Mouse (Mus musculus): ENCODE results near the gene Cfap61. TPM values are rescaled to one million over a fixed set of nuclear protein-coding genes. Genes with fewer than 3 reads are reported as not detected.

The Cfap61 gene
- total RNA-seq, 2 experiments from 2014 or later, result not detected

- intact Hi-C loops (cut with DNase I; ENCODE audit: low total_unique reads), result no loop called here
- no peak for DNase-seq
Observed at GRCm38 (mm10) chr2:146231485-146231884, 296.9 kb downstream of the Cfap61 start.

GRCm38 (mm10) chr2:146239196-146239747 is 304.7 kb downstream of the Cfap61 start:
- no peak for DNase-seq
- intact Hi-C loops (cut with DNase I; ENCODE audit: low total_unique reads), result no loop called here

DNA sequence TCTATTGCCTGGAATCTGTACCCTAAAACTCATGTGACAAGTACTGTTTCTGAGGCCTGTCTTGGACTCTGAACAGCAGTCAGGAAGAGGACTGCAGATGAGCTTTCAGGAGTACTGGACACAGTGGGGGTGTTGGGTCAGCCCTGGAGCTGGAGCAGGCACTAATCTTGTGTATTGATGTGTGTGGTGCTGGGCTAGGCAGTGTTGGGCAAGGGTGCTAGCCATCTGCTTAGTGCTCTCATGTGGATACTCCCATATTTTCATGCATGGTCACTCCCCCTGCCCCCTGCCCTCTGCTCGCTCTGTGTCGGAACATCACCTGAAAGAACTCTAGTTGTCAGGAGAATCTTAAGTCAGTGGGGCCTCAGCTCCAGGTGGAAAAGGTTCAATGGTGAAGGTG is 309.5 kb downstream of the Cfap61 start:
- intact Hi-C loops (cut with DNase I; ENCODE audit: low total_unique reads), result no loop called here
- no peak for DNase-seq

GRCm38 (mm10) chr2:146245401-146245800 is 310.8 kb downstream of the Cfap61 start:
- intact Hi-C loops (cut with DNase I; ENCODE audit: low total_unique reads), result no loop called here
- no peak for DNase-seq

GRCm38 (mm10) chr2:146246409-146247075 is 312.0 kb downstream of the Cfap61 start:
- intact Hi-C loops (cut with DNase I; ENCODE audit: low total_unique reads), result no loop called here
- DNase-seq, result no peak

- no peak for DNase-seq
- intact Hi-C loops (cut with DNase I; ENCODE audit: low total_unique reads), result no loop called here
Observed at GRCm38 (mm10) chr2:146247576-146247975, 313.0 kb downstream of the Cfap61 start.

DNA sequence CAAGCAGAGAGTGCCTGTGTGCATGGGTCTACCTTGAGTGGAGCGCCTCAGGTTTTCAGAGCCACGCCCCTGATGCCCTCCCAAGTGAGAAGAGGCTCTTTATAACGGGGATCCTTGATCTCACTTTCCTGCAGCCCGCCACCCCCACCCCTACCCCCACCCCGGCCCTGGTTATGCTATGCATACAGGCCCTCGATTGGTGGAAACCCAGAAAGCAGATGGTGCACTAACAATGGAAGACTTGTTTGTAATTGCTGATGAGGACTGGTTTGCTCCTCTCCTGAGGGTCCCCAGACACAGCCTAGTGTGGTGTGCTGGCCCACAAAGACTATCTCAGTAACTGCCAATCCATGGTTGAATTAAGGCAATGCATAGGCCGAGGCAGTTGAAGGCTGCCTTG is 314.4 kb downstream of the Cfap61 start:
- DNase-seq, result no peak
- intact Hi-C loops (cut with DNase I; ENCODE audit: low total_unique reads), result no loop called here

DNA sequence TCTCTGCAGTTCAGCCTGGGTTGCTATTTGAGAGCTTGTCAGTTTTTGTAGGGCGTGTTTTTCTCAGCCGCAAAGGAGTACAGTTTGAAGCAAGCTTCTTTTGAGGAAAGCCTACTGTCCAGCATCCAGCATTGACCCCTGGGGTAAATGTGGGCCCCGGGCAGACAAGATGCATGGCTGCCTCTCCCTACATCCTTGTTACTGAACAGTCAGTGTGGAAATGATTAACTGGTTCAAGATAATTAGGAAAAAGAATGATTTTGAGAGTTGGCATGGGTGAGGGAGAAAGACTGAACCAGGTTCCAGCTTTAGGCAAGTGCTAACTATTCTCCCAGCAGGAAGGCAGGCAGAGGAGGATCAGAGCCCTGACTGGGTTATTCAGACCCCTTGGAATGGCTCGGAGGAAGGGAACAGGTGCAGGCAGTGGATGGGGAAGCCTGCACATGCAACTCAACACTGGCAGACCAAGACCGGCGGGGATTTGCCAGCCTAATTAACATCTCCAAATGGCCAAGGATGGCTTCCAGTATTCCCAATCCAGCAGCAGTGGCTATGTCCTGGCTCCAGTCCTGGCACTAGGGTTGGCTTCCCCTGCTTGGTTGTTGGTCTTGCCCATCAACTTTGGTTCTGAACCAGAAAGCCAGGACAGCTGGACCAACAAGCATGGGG is 315.8 kb downstream of the Cfap61 start:
- intact Hi-C loops (cut with DNase I; ENCODE audit: low total_unique reads), result no loop called here
- DNase-seq, result no peak

DNA sequence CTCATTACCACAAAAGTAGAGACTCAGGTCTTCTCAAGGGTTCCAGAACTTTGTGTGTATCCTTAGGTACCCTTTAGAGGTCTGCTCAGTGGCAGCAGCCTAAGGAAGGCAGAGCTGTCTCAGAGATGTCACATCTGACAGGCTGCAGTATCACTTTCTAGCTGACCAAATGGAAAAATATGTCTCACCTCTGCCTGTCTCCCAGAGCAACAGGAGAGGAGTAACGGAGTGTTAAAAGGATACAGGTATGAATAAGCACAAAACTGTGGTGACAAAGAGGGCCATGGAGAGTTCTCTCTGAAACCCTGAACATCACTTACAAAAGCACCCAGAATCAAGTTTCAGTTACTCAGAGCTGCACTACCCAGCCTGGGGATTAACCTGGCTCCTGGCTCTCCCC is 319.8 kb downstream of the Cfap61 start:
- no peak for DNase-seq
- intact Hi-C loops (cut with DNase I; ENCODE audit: low total_unique reads), result no loop called here

GRCm38 (mm10) chr2:146255636-146256035 is 321.1 kb downstream of the Cfap61 start:
- DNase-seq, result no peak
- intact Hi-C loops (cut with DNase I; ENCODE audit: low total_unique reads), result no loop called here

- peak; percentile 19 for DNase-seq
- intact Hi-C loops (cut with DNase I; ENCODE audit: low total_unique reads), result no loop called here
Observed at GRCm38 (mm10) chr2:146256321-146256875, 321.8 kb downstream of the Cfap61 start.

- DNase-seq, result no peak
- intact Hi-C loops (cut with DNase I; ENCODE audit: low total_unique reads), result no loop called here
Observed at GRCm38 (mm10) chr2:146257037-146257436, 322.5 kb downstream of the Cfap61 start.

DNA sequence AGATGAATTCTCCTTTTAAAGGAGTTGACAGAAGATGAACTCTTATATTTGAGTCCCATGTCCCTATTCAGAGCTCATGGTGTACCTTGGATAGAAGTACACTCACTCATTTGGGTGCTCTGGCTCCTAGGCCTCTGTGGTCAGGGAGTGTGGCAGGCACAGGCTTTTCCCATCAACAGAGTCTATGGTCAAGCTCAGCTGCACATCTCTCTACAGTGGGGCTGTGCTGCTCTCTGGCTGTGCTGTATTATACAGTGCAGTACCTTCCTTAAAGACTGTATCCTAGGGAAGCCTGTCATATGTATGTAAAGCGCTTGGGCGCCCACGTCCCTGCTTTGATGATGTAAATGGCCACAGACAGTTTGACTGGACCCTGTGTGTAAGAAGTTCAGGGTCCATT is 323.0 kb downstream of the Cfap61 start:
- intact Hi-C loops (cut with DNase I; ENCODE audit: low total_unique reads), result no loop called here

DNA sequence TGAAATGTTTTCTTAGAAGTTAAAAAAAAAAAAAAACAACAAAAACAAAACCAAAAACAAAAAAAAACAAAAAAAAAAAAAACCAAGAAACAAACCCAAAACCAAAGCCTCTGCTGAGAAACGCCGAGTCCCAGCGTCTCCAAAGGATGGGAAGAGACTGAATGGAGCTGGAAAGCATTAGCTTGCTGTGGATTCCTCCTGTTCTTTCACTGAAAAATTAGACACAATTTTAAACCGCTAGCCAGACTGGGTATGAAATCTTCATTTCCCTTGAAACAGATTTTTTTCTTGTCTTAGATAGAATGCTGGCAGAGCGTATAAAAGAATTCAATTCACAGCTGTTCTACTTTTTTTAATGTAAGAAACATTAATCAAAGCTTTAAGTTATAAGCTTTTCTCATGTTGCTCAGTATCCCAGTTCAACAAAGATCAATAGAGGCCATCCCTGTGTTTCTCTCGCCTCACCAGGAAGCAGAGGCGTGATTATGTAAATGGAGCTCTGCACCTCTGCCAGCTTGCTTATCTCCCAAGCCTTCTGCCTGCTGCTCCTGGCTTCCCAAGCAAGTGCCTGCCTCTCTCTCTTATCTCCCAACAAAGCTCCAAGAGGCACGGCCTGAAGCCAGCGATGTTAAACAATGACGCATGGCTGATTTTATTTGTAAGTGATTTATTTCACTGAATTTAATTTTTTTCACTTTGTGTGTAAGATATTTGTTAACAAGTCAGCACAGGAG is 324.3 kb downstream of the Cfap61 start:
- intact Hi-C loops (cut with DNase I; ENCODE audit: low total_unique reads), result no loop called here
- no peak for DNase-seq

More for the DNA sequence above, 323.0 kb downstream of the Cfap61 start:
- no peak for DNase-seq

- intact Hi-C loops (cut with DNase I; ENCODE audit: low total_unique reads), result no loop called here
- no peak for DNase-seq
Observed at GRCm38 (mm10) chr2:146259787-146260560, 325.4 kb downstream of the Cfap61 start.

DNA sequence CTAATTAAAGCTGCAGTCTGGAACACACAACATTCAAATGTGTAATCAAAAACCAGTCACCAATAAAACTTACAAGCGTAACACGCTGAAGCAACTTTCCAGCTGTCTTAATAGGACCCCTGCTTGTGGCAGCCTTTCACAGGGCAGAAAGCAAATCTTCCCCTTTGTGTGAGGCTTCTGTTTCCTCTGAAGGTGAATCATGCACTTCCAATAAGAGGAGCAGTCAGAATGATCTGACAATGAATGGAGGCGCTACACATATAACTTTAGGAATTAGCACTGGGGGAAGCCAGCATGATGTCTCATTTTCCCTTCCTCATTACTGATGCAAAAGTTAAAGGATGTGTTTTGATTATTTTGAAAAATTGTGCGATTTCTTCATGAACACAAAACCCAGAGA is 326.6 kb downstream of the Cfap61 start:
- DNase-seq, result no peak
- intact Hi-C loops (cut with DNase I; ENCODE audit: low total_unique reads), result no loop called here

DNA sequence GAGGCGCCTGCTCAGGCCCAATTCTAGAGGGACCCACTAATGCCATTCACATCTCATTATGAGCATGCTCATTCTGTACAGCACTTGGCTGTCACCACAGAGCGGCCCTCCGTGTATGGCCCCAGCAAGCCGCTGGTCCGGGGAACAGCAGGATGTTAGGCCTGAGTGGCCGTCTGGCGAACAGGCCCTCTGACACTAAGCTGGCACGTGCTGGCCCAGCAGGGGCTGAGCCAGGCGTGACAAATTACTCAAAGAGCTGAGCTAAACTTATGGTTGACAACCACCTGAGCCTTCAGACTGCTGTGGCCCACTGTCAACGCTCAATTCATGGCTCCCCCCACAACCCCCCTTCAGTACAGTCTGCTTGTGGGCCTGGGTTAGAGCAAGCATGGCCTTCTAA is 327.6 kb downstream of the Cfap61 start:
- intact Hi-C loops (cut with DNase I; ENCODE audit: low total_unique reads), result no loop called here
- DNase-seq, result no peak

GRCm38 (mm10) chr2:146262966-146263365 is 328.4 kb downstream of the Cfap61 start:
- no peak for DNase-seq
- intact Hi-C loops (cut with DNase I; ENCODE audit: low total_unique reads), result no loop called here
